Mouse (Mus musculus): ENCODE measurements around the gene Scrt2.
A peak's percentile ranks its signal among the peaks of the same experiment; 100 is the strongest.
"Not testable (repeated sequence)": the region's sequence is repeated elsewhere in the genome, so short reads cannot be mapped to it uniquely, and the experiment has no call there.

Scrt2 gene

GRCm38 (mm10) chr2:152080685-152081541, at the start of gene Scrt2:
TSS of gene Scrt2 (plus strand) at chr2:152081529.
- peak; percentile 49 for DNase-seq

GRCm38 (mm10) chr2:152040101-152040500, 41.2 kb upstream of the Scrt2 start:
- DNase-seq = no peak

- DNase-seq = no peak
Observed at GRCm38 (mm10) chr2:152047116-152048002, 34.0 kb upstream of the Scrt2 start.

- peak; percentile 21 for DNase-seq
Observed at GRCm38 (mm10) chr2:152048003-152048980, 33.0 kb upstream of the Scrt2 start.

GRCm38 (mm10) chr2:152048981-152049441, 32.3 kb upstream of the Scrt2 start:
- peak; percentile 25 for DNase-seq

- no peak for DNase-seq
Observed at GRCm38 (mm10) chr2:152049611-152050270, 31.6 kb upstream of the Scrt2 start.

GRCm38 (mm10) chr2:152050316-152050715, 31.0 kb upstream of the Scrt2 start:
- no peak for DNase-seq

- DNase-seq = no peak
Observed at GRCm38 (mm10) chr2:152051985-152052384, 29.3 kb upstream of the Scrt2 start.

GRCm38 (mm10) chr2:152055406-152055805, 25.9 kb upstream of the Scrt2 start:
- peak; percentile 92 for DNase-seq

- peak; percentile 94 for DNase-seq
Observed at GRCm38 (mm10) chr2:152056368-152057251, 24.7 kb upstream of the Scrt2 start.

GRCm38 (mm10) chr2:152057252-152057563, 24.1 kb upstream of the Scrt2 start:
- DNase-seq = peak; percentile 50

GRCm38 (mm10) chr2:152062817-152063216, 18.5 kb upstream of the Scrt2 start:
- DNase-seq = not testable (repeated sequence)

- no peak for DNase-seq
Observed at GRCm38 (mm10) chr2:152068660-152069433, 12.5 kb upstream of the Scrt2 start.

- no peak for DNase-seq
Observed at GRCm38 (mm10) chr2:152069434-152069786, 11.9 kb upstream of the Scrt2 start.

GRCm38 (mm10) chr2:152069941-152070340, 11.4 kb upstream of the Scrt2 start:
- DNase-seq = no peak

- peak; percentile 2 for DNase-seq
Observed at GRCm38 (mm10) chr2:152074521-152074920, 6.8 kb upstream of the Scrt2 start.

- DNase-seq = peak; percentile 29
Observed at GRCm38 (mm10) chr2:152075294-152075889, 5.9 kb upstream of the Scrt2 start.

GRCm38 (mm10) chr2:152077337-152077736, 4.0 kb upstream of the Scrt2 start:
- peak; percentile 2 for DNase-seq

GRCm38 (mm10) chr2:152081641-152082448, 516 bp downstream of the Scrt2 start:
- DNase-seq = peak; percentile 68

Measured in cerebellum, adult 9-11 months (tissue).